Mouse (Mus musculus): ENCODE results near the gene Ubxn11.
"Not testable (repeated sequence)": the region's sequence is repeated elsewhere in the genome, so short reads cannot be mapped to it uniquely, and the experiment has no call there.

Ubxn11 gene

GRCm38 (mm10) chr4:134144297-134144696 lies 41.9 kb downstream of the Ubxn11 start:
- not testable (repeated sequence) for DNase-seq (ENCODE audit: low spot score)

- no peak for DNase-seq (ENCODE audit: low spot score)
These were observed 47.0 kb downstream of the Ubxn11 start for GRCm38 (mm10) chr4:134149389-134149788.

DNA sequence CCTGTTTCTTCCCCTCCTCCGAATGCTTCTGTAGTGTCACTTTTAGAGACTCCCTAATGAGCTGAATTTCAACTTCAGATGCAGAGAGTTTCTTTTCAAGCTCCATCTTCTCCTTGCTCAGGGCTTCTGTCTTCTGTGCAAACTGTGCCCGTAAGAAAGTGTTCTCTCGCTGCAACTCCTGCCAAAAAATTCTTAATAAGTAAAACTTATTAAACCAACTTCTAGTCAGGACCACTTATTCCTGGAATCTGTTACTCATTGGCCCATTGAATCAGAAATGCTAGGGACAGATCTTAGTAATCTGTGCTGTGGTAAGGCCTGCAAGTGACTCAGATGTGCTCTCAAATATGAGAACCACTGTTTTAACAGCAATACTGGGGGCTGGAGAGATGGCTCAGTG lies 49.7 kb downstream of the Ubxn11 start:
- DNase-seq (ENCODE audit: low spot score), result no peak

GRCm38 (mm10) chr4:134153656-134154055 lies 51.3 kb downstream of the Ubxn11 start:
- DNase-seq (ENCODE audit: low spot score), result no peak

DNA sequence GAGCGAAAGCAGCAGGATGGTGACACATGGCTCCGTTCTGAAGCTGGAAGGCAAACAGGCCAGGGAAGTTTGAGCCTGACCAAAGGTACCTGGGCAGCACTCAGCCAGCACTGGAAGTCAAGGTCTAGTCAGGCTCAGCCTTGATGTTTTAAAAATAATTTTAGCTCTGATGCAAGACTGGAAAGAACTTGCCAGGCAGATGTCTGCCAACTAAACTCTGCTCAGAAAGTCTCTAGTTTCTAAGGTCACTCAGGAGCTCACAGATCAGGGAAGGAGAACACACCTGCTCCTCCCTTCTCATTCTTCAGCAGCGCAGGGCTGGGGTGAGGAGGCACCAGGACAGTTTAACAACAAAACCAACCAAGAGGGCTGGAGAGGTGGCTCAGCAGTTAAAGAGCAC lies 52.0 kb downstream of the Ubxn11 start:
- no peak for DNase-seq (ENCODE audit: low spot score)

GRCm38 (mm10) chr4:134155531-134155930 lies 53.2 kb downstream of the Ubxn11 start:
- no peak for DNase-seq (ENCODE audit: low spot score)

DNA sequence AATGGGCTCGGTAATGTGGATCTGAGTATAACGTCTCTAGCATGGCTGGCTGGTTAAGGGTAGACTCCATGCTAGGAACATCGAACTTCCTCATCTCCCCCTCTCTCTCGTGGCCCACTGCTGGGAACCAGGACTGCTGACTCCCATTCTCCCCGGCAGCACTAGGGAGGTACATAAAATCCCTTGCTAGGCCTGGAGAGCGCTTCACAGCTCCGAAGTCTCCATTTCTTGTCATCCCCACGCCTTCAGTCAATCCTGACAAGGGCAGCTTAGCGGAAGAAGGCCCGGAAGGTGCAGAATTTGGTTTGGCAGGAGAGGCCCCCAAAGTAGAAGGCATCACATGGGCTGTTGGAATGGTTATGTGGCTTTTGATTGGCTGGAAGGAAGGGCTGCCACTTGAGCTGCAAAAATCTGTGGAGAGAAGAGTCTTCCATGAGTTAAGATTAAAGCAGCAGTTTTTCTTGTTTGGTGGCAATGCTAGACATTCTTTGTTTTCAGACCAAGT lies 53.6 kb downstream of the Ubxn11 start:
- no peak for DNase-seq (ENCODE audit: low spot score)

- peak; percentile 37 for DNase-seq (ENCODE audit: low spot score)
These were observed 54.4 kb downstream of the Ubxn11 start for GRCm38 (mm10) chr4:134156744-134157143.

- DNase-seq (ENCODE audit: low spot score), result no peak
These were observed 55.2 kb downstream of the Ubxn11 start for GRCm38 (mm10) chr4:134157558-134157957.

DNA sequence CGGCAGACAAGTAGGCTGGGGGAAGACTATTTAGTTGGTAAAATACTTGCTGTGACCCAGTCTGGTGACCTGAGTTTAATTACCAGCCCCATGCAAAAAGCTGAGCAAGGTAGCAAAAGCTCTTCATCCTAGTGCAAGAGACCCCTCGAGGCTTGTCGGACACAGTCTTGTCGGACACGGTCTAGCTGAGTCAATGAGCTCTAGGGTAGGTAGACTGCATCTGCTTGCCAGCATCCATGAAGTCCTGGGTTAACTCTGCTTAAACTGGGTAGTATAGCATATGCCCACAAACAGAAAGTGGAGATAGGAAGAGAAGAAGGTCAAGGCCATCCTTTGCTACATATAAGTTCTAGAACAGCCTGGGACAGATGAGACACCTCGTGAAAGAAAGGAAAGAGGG lies 56.4 kb downstream of the Ubxn11 start:
- DNase-seq (ENCODE audit: low spot score), result no peak

DNA sequence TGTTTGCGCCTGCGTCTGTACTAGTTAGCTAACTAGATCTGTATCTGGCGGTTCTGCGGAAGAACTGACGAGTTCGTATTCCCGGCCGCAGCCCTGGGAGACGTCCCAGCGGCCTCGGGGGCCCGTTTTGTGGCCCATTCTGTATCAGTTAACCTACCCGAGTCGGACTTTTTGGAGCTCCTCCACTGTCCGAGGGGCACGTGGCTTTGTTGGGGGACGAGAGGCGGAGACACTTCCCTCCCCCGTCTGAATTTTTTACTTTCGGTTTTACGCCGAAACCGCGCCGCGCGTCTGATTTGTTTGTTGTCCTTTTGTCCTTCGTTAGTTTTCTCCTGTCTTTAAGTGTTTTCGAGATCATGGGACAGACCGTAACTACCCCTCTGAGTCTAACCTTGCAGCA lies 57.7 kb downstream of the Ubxn11 start:
- DNase-seq (ENCODE audit: low spot score), result peak; percentile 36

DNA sequence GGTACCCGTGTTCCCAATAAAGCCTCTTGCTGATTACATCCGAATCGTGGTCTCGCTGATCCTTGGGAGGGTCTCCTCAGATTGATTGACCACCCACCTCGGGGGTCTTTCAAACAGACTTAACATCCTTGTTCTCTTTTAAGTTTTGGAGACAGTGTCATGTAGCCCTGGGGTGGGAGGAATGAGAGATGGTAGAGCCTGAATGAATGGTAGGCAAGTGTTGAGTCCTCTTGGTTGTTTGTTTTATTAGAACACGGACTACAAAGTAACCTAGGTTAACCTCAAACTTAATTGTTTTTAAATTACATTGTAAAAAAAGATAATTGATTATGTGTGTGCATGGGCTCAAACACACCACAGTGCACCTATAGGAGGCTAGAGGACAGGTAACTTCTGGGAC lies 62.2 kb downstream of the Ubxn11 start:
- no peak for DNase-seq (ENCODE audit: low spot score)

DNA sequence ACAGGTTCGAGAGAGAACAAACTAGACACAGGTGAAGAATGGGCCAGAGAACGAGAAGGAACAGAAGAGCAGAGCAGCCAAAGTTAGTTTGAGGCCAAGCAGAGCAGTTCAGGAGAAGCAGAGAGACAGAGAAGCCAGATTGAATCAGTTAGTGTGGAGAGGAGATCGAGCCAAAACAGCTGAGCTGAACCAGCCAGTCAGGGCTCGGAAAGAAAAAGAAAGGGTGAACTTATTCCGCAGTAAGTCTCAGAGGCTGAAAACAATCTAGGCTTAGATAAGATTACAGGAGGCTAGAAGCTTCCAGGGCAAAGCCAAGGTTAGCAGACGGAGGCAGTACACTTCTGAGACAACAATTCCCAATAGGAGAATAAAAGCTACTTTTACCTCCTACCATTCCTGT lies 62.7 kb downstream of the Ubxn11 start:
- no peak for DNase-seq (ENCODE audit: low spot score)

DNA sequence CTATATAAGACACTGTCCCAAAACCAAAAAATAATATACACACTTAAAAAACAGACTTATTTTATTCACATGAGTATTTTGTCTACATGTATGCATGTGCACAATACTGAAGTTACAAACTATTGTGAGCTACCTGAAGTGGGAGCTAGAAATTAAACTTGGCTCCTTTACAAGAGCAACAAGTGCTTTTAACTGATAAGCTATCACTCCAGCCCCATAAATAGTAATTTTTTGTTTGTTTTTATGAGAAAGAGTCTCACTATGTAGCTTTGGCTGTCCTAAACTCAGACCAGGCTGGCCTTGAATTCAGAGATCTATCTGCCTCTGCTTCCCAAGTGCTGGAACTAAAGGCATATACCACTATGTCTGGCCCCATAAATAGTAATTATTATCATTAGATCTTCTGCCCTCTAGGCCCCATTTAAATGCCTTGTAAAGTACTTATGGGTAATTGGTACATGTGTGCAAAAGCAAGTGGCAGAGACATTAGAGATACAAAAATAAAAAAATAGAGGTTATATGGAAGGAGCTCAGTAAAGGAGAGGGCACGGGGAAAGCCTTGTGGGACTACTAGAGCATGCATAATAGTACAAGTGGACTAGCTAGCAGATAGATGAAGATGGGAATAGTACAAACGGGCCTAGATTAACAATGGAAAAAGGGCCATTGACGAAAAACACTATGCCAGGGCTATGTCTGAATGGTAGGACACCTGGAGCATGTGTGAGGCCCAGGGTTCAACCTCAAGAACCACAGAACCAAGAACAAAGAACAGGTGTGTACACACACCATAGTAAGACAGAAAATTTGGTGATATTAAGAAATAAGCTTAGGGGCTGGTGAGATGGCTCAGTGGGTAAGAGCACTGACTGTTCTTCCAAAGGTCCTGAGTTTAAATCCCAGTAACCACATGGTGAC lies 63.4 kb downstream of the Ubxn11 start:
- DNase-seq (ENCODE audit: low spot score), result no peak

- DNase-seq (ENCODE audit: low spot score), result no peak
These were observed 64.5 kb downstream of the Ubxn11 start for GRCm38 (mm10) chr4:134166906-134167305.

- no peak for DNase-seq (ENCODE audit: low spot score)
These were observed 70.0 kb downstream of the Ubxn11 start for GRCm38 (mm10) chr4:134172391-134172790.

Data from urinary bladder, postnatal 14 days (tissue).